ENCODE assay signal across 7 mouse cellular contexts in the genomic region with DNA sequence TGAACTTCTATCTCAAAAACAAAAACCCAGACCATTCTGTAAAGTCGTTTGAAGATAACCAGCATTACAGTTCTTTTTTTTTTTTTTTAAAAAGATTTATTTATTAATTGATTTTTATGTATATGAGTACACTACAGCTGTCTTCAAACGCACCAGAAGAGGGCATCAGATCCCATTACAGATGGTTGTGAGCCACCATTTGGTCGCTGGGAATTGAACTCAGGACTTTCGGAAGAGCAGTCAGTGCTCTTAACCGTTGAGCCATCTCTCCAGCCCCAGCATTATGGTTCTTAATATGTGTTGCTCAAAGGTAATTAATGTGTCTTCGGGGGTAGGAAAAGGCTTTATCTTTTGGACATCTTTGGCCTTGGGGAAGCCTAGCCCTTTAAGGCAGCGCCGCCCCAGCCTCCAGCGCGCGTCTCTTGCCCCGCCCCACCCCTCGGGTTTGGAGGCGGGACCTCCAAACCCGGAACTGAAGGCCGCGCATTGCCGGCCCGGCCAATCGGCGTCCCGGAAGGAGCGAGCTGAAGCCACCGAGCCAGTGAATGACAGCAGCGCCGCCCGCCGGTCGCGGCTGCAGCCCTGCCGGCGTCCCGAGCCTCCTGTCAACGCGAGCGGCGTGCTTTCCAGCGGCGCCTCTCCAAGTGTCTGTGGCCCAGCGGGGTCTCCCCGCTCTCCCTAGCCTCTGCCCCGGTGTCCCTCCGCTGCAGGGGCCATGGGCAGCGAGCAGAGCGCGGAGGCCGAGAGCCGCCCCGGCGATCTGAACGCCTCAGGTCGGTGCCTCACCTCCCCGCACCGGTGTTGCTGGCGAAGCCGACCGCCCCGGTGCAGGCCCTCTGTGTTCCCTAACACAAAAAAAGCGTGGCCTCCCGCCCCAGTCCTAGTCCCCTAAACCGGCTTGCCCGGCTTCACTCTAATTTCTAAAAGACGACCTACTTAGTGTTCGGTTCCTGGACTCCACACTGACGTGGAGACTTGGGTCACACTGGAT. TPM values are rescaled to one million over a fixed set of nuclear protein-coding genes. Genes with fewer than 3 reads are reported as not detected.
A peak's percentile ranks its signal among the peaks of the same experiment; 100 is the strongest.
DNase-seq lines count a peak whose midpoint lies in the region; ATAC-seq lines count a peak whose summit lies in the region.

No protein-coding gene starts in this region.

- peak overlapping the region; percentile 96 for H3K4me3 ChIP-seq in intestine, embryonic 16.5 days (ENCODE audit: low read length)
- peak overlapping the region; percentile 83 for H3K4me3 ChIP-seq in midbrain, embryonic 11.5 days (ENCODE audit: low read depth, low read length)

- H3K4me2 ChIP-seq in intestine, embryonic 16.5 days (ENCODE audit: low read depth, low read length) = peak overlapping the region; percentile 85
- peak overlapping the region; percentile 78 for H3K4me2 ChIP-seq in midbrain, embryonic 11.5 days

- WGBS in intestine, embryonic 16.5 days = 2% methylated on average over 65 of the region's 65 CpGs
- 1% methylated on average over 63 of the region's 65 CpGs for WGBS in midbrain, embryonic 11.5 days

- H3K4me1 ChIP-seq in intestine, embryonic 16.5 days (ENCODE audit: control insufficient read depth, insufficient read depth, low read length) = no peaks in the 10 kb centered on the region
- peaks cover 2% of the 10 kb centered on the region; the same call in 1 of the 2 replicates for H3K4me1 ChIP-seq in midbrain, embryonic 11.5 days (ENCODE audit: control insufficient read depth, insufficient read depth, low read length)

- H3K9me3 ChIP-seq in intestine, embryonic 16.5 days (ENCODE audit: control insufficient read depth, low read length) = no peaks in the 10 kb centered on the region
- H3K9me3 ChIP-seq in midbrain, embryonic 11.5 days (ENCODE audit: control insufficient read depth, low read length) = no peaks in the 10 kb centered on the region

- peak; percentile 98 for ATAC-seq in intestine, embryonic 16.5 days
- peak; percentile 99 for ATAC-seq in midbrain, embryonic 11.5 days (ENCODE audit: low FRiP score)

- H3K36me3 ChIP-seq in intestine, embryonic 16.5 days (ENCODE audit: control insufficient read depth, insufficient read depth, low read length) = no peaks in the 10 kb centered on the region
- no peaks in the 10 kb centered on the region for H3K36me3 ChIP-seq in midbrain, embryonic 11.5 days (ENCODE audit: control insufficient read depth, insufficient read depth, low read length)

- H3K27ac ChIP-seq in intestine, embryonic 16.5 days (ENCODE audit: low read length) = peak overlapping the region; percentile 81
- peak overlapping the region; percentile 41; the same call in 1 of the 2 replicates for H3K27ac ChIP-seq in midbrain, embryonic 11.5 days (ENCODE audit: low read depth, low read length)

- no peaks in the 10 kb centered on the region for H3K27me3 ChIP-seq in intestine, embryonic 16.5 days (replicated peaks; ENCODE audit: control insufficient read depth, insufficient read depth, low read length)
- no peaks in the 10 kb centered on the region for H3K27me3 ChIP-seq in midbrain, embryonic 11.5 days (ENCODE audit: control insufficient read depth, insufficient read depth, low read length)

- peak overlapping the region; percentile 92 for H3K9ac ChIP-seq in intestine, embryonic 16.5 days (ENCODE audit: low read depth, low read length)
- H3K9ac ChIP-seq in midbrain, embryonic 11.5 days (ENCODE audit: low read length) = peak overlapping the region; percentile 89

- intact Hi-C loops in gastrocnemius, postnatal 36 days (cut with DNase I) = no loop called here
- intact Hi-C loops in left cerebral cortex, postnatal 36 days (cut with DNase I) = no loop called here

- peak; percentile 95 for DNase-seq in adrenal gland, adult 2 months
- peak; percentile 93 for DNase-seq in embryo, embryonic 11.5 days (ENCODE audit: low read depth, low spot score)
- DNase-seq in gastrocnemius, postnatal 36 days = peak; percentile 86 to 93
- peak; percentile 92 to 93 for DNase-seq in left cerebral cortex, postnatal 36 days (ENCODE audit: low spot score in 2 of 2)
- DNase-seq in midbrain, embryonic 11.5 days (ENCODE audit: low spot score, missing footprints) = peak; percentile 98
- DNase-seq in skeletal muscle tissue, adult 2 months (ENCODE audit: low read depth, low spot score) = peak; percentile 89

RNA-seq across cellular contexts. Expression of gene Borcs5, which starts 1.5 kb away (rescaled TPM):
- 10 to 100 TPM; 11.9 to 20.5 TPM for total RNA-seq in adrenal gland, adult 2 months (2021)
- polyA plus RNA-seq in adrenal gland, adult 2 months (2012; rRNA removed) = 53.5 and 57.0 TPM in 2 replicates
- total RNA-seq in gastrocnemius, postnatal 36 days (2021) = 10 to 100 TPM; 13.0 to 15.9 TPM
- polyA plus RNA-seq in intestine, embryonic 16.5 days (2015; fragmentation: Nextera tagmentation; extraction: Ambion mirVana) = 16.3 and 17.6 TPM in 2 replicates
- total RNA-seq in left cerebral cortex, postnatal 36 days (2021) = 10 to 100 TPM; 33.4 to 42.4 TPM
- 26.4 and 28.3 TPM in 2 replicates for polyA plus RNA-seq in midbrain, embryonic 11.5 days (2014; fragmentation: Nextera tagmentation; extraction: Ambion mirVana)

RNA-seq across cellular contexts. Expression of gene Mansc1, which starts 8.5 kb away (rescaled TPM):
- 1 to 10 TPM; 2.9 to 6.3 TPM for total RNA-seq in adrenal gland, adult 2 months (2021)
- 2.6 and 3.7 TPM in 2 replicates for polyA plus RNA-seq in adrenal gland, adult 2 months (2012; rRNA removed)
- total RNA-seq in gastrocnemius, postnatal 36 days (2021) = 1 to 10 TPM in 1 of 2 experiments, under 1 TPM in 1; 0.96 to 1.1 TPM
- 6.2 and 7.6 TPM in 2 replicates for polyA plus RNA-seq in intestine, embryonic 16.5 days (2015; fragmentation: Nextera tagmentation; extraction: Ambion mirVana)
- 10 to 100 TPM in 1 of 2 experiments, 1 to 10 TPM in 1; 9.9 to 14.0 TPM for total RNA-seq in left cerebral cortex, postnatal 36 days (2021)
- polyA plus RNA-seq in midbrain, embryonic 11.5 days (2014; fragmentation: Nextera tagmentation; extraction: Ambion mirVana) = 0.87 and 1.3 TPM in 2 replicates

Comparison
In these comparisons a context has a peak if more than half of its experiments do, and no peak if none do; other contexts are left out.
1. Peak in every context shown above with its lines: DNase-seq, ATAC-seq, H3K4me3 ChIP-seq and H3K27ac ChIP-seq.